20 mouse cellular contexts compared by ENCODE assay signal in the genomic region with DNA sequence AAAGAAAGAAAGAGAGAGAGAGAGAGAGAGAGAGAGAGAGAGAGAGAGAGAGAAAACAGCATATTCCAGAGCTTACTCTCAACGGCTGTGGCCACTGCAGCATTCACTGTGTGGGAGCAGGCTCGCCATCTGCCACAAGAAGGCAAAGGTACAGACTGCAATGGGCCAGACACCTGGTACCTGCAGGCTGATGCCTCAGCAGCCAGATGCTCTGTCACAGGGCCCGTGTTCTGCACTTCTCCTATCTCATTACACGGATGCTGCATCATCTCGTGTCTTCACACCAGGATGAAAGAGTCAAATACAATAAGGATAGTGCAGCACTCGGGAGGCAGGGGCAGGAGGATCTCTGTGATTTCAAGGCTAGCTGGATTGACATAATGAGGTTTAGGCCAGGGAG.
A peak's percentile ranks its signal among the peaks of the same experiment; 100 is the strongest.
DNase-seq lines count a peak whose midpoint lies in the region; ATAC-seq and TF ChIP-seq lines count a peak whose summit lies in the region.
"Had no signal": no experiment of that assay in that cellular context is flagged by ENCODE, and none has a peak within 500 bp of the region (broad histone marks: within the 10 kb centered on the region; RNA-seq: fewer than 3 reads in every experiment).

No protein-coding gene starts in this region.

- no peak overlapping the region for H3K4me3 ChIP-seq in stomach, postnatal 0 days (ENCODE audit: low read depth, low read length)
- H3K4me3 ChIP-seq: embryonic facial prominence, embryonic 13.5 days; forebrain, embryonic 12.5 days; heart, embryonic 15.5 days; hindbrain, embryonic 13.5 days had no signal

- no peaks in the 10 kb centered on the region for H3K36me3 ChIP-seq in stomach, postnatal 0 days (ENCODE audit: control insufficient read depth, insufficient read depth, low read length)
- H3K36me3 ChIP-seq: embryonic facial prominence, embryonic 13.5 days; forebrain, embryonic 12.5 days; heart, embryonic 15.5 days; hindbrain, embryonic 13.5 days had no signal

- no peak for ATAC-seq in stomach, postnatal 0 days (ENCODE audit: low FRiP score, low TSS enrichment)
- ATAC-seq: activated CD4-positive, CD25-positive, alpha-beta regulatory T cell, adult 4 months; forebrain, postnatal 0 days; hindbrain, postnatal 0 days; Patski had no signal

- WGBS in stomach, postnatal 0 days: 79% methylated on average over 6 of the region's 6 CpGs

- H3K4me2 ChIP-seq in stomach, postnatal 0 days (replicated peaks; ENCODE audit: low read depth): no peak overlapping the region
- H3K4me2 ChIP-seq: embryonic facial prominence, embryonic 13.5 days; forebrain, embryonic 12.5 days; heart, embryonic 11.5 days; heart, embryonic 15.5 days; hindbrain, embryonic 13.5 days had no signal

- no peak for TF ChIP-seq EP300 in stomach, postnatal 0 days (optimal IDR thresholded peaks at IDR 0.05)

- DNase-seq in cerebellum, adult 18-20 months: peak; percentile 55 to 59
- no peak for DNase-seq in cerebellum, postnatal 4 days (ENCODE audit: low spot score in 2 of 2)
- DNase-seq in brain, adult 2 months (ENCODE audit: low read depth, low spot score): peak; percentile 85
- DNase-seq in cerebellum, adult 8-10 months: peak; percentile 43
- peak; percentile 40 to 49 for DNase-seq in cerebellum, postnatal 36 days
- no peak for DNase-seq in stomach, postnatal 0 days (ENCODE audit: low spot score)
- DNase-seq: adrenal gland, postnatal 14 days; forebrain, postnatal 0 days; gastrocnemius, postnatal 14 days; heart, postnatal 14 days; kidney, adult 11 months had no signal

- H3K27me3 ChIP-seq in stomach, postnatal 0 days (ENCODE audit: control insufficient read depth, insufficient read depth, low read length): no peaks in the 10 kb centered on the region
- H3K27me3 ChIP-seq: CH12.LX; embryonic facial prominence, embryonic 13.5 days; forebrain, embryonic 12.5 days; heart, embryonic 15.5 days; hindbrain, embryonic 13.5 days; Patski had no signal

- H3K9me3 ChIP-seq in stomach, postnatal 0 days (ENCODE audit: control insufficient read depth, low read length): no peaks in the 10 kb centered on the region
- H3K9me3 ChIP-seq: embryonic facial prominence, embryonic 13.5 days; forebrain, embryonic 12.5 days; heart, embryonic 15.5 days; hindbrain, embryonic 13.5 days had no signal

- H3K27ac ChIP-seq in stomach, postnatal 0 days (replicated peaks): no peak overlapping the region
- H3K27ac ChIP-seq: embryonic facial prominence, embryonic 13.5 days; forebrain, embryonic 12.5 days; heart, embryonic 15.5 days; hindbrain, embryonic 13.5 days; hindbrain, postnatal 0 days had no signal

- H3K9ac ChIP-seq in stomach, postnatal 0 days (ENCODE audit: low read length): no peak overlapping the region
- H3K9ac ChIP-seq: embryonic facial prominence, embryonic 13.5 days; forebrain, embryonic 12.5 days; forebrain, postnatal 0 days; heart, embryonic 15.5 days; hindbrain, embryonic 13.5 days had no signal

- H3K4me1 ChIP-seq in stomach, postnatal 0 days (replicated peaks; ENCODE audit: control insufficient read depth, insufficient read depth): no peaks in the 10 kb centered on the region

- TF ChIP-seq CTCF in stomach, postnatal 0 days (IDR thresholded peaks at IDR 0.05; ENCODE audit: low read depth): no peak

Comparison
In these comparisons a context has a peak if more than half of its experiments do, and no peak if none do; other contexts are left out.
1. DNase-seq: peak in cerebellum, adult 18-20 months (2 of 2), brain, adult 2 months (single experiment), cerebellum, adult 8-10 months (single experiment) and cerebellum, postnatal 36 days (2 of 2); none in cerebellum, postnatal 4 days (0 of 2) and stomach, postnatal 0 days (single experiment).